Mouse (Mus musculus) gastrocnemius, adult 2 months (tissue): Measurements from ENCODE around the gene Lsm7. TPM values are rescaled to one million over a fixed set of nuclear protein-coding genes. Genes with fewer than 3 reads are reported as not detected.
"Not testable (repeated sequence)": the region's sequence is repeated elsewhere in the genome, so short reads cannot be mapped to it uniquely, and the experiment has no call there.

Experiments
- DNase-seq: peaks from one replicate; pipeline ENCODE4 v3.0.0; 2022
- H3K27ac ChIP-seq: fragments of 200-600 bp; 2 replicates; pipeline ENCODE4 v1.8.1; 2022; ENCODE audit warnings: mild to moderate bottlenecking
- H3K4me3 ChIP-seq: fragments of 200-600 bp; 2 replicates; pipeline ENCODE4 v1.8.1; 2022; ENCODE audit warnings: mild to moderate bottlenecking, moderate library complexity
- CTCF ChIP-seq: fragments of 200-600 bp; IDR thresholded peaks from 2 replicates; pipeline ENCODE4 v1.8.1; 2022; ENCODE audit warnings: antibody characterized with exemption, mild to moderate bottlenecking, moderate library complexity
- intact Hi-C: fragments of 180-260 bp; cut with DNase I; formaldehyde crosslinking; loops from one replicate; pipeline ENCODE4 v1.15.1; 2025
- total RNA-seq, 2 experiments: library from RNA; stranded (reverse); gene quantifications; 2 replicates each; pipeline ENCODE4 v1.2.3; 2021

Gene Lsm7
- total RNA-seq, 2 experiments from 2014 or later: 13.5 to 20.0 TPM

GRCm38 (mm10) chr10:80842334-80842733, 12.7 kb downstream of the Lsm7 start:
- no peak for TF ChIP-seq CTCF
- Histone ChIP-seq H3K27ac (no peak overlapping the region), H3K4me3 (no peak overlapping the region)
- intact Hi-C loops: no loop called here
- DNase-seq: no peak

GRCm38 (mm10) chr10:80841685-80842084, 13.3 kb downstream of the Lsm7 start:
- no peak overlapping the region for H3K27ac ChIP-seq
- no peak for TF ChIP-seq CTCF
- intact Hi-C loops: no loop called here
- no peak overlapping the region for H3K4me3 ChIP-seq
- no peak for DNase-seq

GRCm38 (mm10) chr10:80839848-80840247, 15.2 kb downstream of the Lsm7 start:
- intact Hi-C loops: no loop called here

DNA sequence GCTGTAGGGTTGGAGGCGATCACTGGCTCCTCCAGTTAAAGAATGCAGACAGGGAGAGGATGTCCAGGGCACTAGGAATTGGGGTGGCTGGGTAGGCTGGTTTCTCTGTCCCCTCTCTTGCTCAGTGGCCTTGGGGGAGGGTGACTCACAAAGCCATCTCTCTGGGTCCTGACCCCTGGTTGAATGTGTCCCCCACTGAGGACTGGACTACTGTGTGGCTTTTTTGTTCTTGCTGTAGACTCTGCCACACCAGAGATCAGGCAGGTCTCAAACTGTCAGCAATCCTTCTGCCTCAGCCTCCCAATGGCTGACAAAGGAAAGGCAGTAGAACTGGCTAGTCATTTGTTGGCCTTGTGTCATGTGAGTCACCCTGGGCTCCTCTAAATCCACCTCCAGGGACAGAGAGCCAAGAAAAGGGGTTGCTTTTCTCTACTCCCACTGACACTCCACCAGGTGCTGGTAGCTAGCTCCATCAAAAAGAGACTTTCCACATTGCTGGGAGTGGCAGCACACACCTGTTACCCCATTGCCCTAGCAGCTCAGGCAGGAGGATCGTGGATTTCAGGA, 16.6 kb downstream of the Lsm7 start:
- intact Hi-C loops: no loop called here
- H3K4me3 ChIP-seq: no peak overlapping the region
- TF ChIP-seq CTCF: no peak
- DNase-seq: no peak
- H3K27ac ChIP-seq: peak overlapping the region; percentile 86

More at GRCm38 (mm10) chr10:80839848-80840247, 15.2 kb downstream of the Lsm7 start:
- H3K27ac ChIP-seq: no peak overlapping the region; the same call in 1 of the 2 replicates
- no peak for TF ChIP-seq CTCF
- no peak for DNase-seq
- H3K4me3 ChIP-seq: no peak overlapping the region

- H3K4me3 ChIP-seq: no peak overlapping the region
- no peak for TF ChIP-seq CTCF
- peak; percentile 87 for DNase-seq
- intact Hi-C loops: no loop called here
- H3K27ac ChIP-seq: peak overlapping the region; percentile 86
Observed at GRCm38 (mm10) chr10:80837827-80838226, 17.2 kb downstream of the Lsm7 start.

GRCm38 (mm10) chr10:80836949-80837379, 18.0 kb downstream of the Lsm7 start:
- DNase-seq: peak; percentile 78
- Histone ChIP-seq H3K4me3 (no peak overlapping the region; the same call in 1 of the 2 replicates), H3K27ac (peak overlapping the region; percentile 86)
- TF ChIP-seq CTCF: no peak
- intact Hi-C loops: no loop called here

DNA sequence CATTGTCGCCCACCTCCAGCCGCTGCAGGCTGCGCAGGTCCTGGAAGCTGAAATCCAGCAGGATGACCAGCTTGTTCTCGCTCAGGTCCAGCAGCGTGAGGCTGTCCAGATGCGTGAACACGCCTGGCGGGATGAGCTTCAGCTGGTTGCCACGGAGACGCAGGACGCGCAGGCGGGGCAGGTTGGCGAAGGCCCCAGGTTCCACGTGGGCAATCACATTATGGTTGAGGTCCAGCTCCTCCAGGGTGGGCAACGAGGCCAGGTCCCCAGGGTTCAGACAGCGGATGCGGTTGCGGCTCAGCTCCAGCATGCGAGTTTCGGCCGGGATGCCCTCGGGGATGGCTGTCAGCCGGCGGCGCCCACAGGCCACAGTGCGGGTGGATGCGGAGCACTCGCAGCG, 19.4 kb downstream of the Lsm7 start:
- Histone ChIP-seq H3K27ac (no peak overlapping the region), H3K4me3 (no peak overlapping the region)
- DNase-seq: peak; percentile 21
- intact Hi-C loops: no loop called here
- no peak for TF ChIP-seq CTCF

GRCm38 (mm10) chr10:80832818-80833217, 22.2 kb downstream of the Lsm7 start:
- no peak for TF ChIP-seq CTCF
- intact Hi-C loops: no loop called here
- no peak overlapping the region for H3K27ac ChIP-seq
- no peak overlapping the region for H3K4me3 ChIP-seq
- DNase-seq: no peak

- peak overlapping the region; percentile 46; the same call in 1 of the 2 replicates for H3K27ac ChIP-seq
- intact Hi-C loops: no loop called here
- no peak overlapping the region for H3K4me3 ChIP-seq
- DNase-seq: peak; percentile 68
- TF ChIP-seq CTCF: no peak
Observed at GRCm38 (mm10) chr10:80831136-80831535, 23.9 kb downstream of the Lsm7 start.

DNA sequence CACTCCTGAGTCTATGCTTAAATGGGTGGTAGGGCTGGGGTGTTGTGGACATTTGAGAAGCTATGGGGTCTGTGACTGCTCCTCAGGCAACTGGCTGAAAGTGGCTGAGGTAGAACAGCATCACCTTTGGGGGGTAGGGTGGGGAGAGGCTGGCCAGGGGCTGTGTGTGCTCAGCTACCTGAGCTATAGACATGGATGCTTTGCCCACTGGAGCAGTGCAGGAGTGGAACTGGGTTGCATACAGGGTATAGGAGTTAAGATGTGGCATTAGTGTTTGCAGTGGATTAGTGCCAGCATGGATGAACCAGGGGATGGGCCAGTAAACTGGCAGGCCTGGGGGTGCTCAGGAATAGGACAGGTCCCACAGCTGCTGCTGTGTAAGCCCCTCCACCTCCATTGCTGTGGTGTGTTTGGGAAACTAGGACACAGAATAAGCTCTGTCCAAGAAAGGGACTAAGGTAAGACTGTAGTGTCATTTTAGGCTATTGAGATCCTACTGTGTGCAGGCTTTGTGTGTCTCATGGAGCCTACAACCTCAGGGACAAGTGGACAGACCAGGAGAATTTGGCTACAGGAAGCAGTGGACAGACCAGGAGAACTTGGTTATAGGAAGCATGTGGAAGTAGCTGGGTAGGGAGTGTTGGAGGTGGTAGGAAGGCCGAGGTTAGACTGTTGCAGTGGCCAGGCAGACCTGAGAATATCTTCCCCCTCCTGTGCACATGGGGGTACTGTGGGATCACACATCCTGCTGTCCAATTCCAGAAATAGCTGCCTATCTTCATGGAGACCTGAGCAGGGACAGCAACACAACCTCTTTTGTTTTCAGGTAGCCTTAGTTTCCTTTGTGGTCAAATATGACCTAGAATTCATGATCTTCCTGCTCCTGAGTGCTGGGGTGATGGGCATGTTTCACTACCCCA, 25.4 kb downstream of the Lsm7 start:
- TF ChIP-seq CTCF: no peak; the same call in 1 of the 2 replicates
- intact Hi-C loops: loop anchor here (10.0 kb wide), 1 partner anchor 165 kb away; no protein-coding TSS in a partner anchor
- peak; percentile 22 for DNase-seq
- H3K4me3 ChIP-seq: peak overlapping the region; percentile 18; the same call in 1 of the 2 replicates
- H3K27ac ChIP-seq: 0 out of 2 replicates have a peak overlapping the region, but pooled peaks have one; percentile 8

GRCm38 (mm10) chr10:80828587-80828986, 26.4 kb downstream of the Lsm7 start:
- peak overlapping the region; percentile 94 for H3K4me3 ChIP-seq
- intact Hi-C loops: loop anchor here (10.0 kb wide), 1 partner anchor 166 kb away; no protein-coding TSS in a partner anchor
- not testable (repeated sequence) for DNase-seq, H3K27ac ChIP-seq

- no peak for TF ChIP-seq CTCF
- DNase-seq: peak; percentile 21
- peak overlapping the region; percentile 94 for H3K4me3 ChIP-seq
- H3K27ac ChIP-seq: peak overlapping the region; percentile 98
- intact Hi-C loops: loop anchor here (10.0 kb wide), 1 partner anchor 167 kb away; no protein-coding TSS in a partner anchor
Observed at GRCm38 (mm10) chr10:80827870-80828420, 27.1 kb downstream of the Lsm7 start.
